23 mouse cellular contexts compared by ENCODE assay signal in genomic region chr14:12450807-12451206, GRCm38 (mm10).
DNase-seq lines count a peak whose midpoint lies in the region; ATAC-seq lines count a peak whose summit lies in the region.
"Had no signal": no experiment of that assay in that cellular context is flagged by ENCODE, and none has a peak within 500 bp of the region (broad histone marks: within the 10 kb centered on the region; RNA-seq: fewer than 3 reads in every experiment).

No protein-coding gene starts in this region.

- DNase-seq in forebrain, embryonic 14.5 days (ENCODE audit: low spot score) = no peak
- no peak for DNase-seq in forebrain, embryonic 10.5 days (ENCODE audit: extremely low spot score, low spot score)
- no peak for DNase-seq in frontal cortex, postnatal 10 days (ENCODE audit: low spot score in 2 of 2)
- DNase-seq in retina, embryonic 14.5 days (ENCODE audit: low spot score) = peak; percentile 3
- no peak for DNase-seq in adrenal gland, adult 8-10 months
- DNase-seq: adrenal gland, adult 2 months; adrenal gland, postnatal 25 days; cerebellum, adult 11 months; cerebellum, adult 2 months; cerebellum, postnatal 25 days; gastrocnemius, postnatal 10 days; gastrocnemius, postnatal 36 days; heart, adult 11 months; kidney, adult 2 months had no signal

- H3K27ac ChIP-seq in forebrain, embryonic 14.5 days (ENCODE audit: low read depth, low read length) = no peak overlapping the region
- no peak overlapping the region for H3K27ac ChIP-seq in forebrain, embryonic 10.5 days
- H3K27ac ChIP-seq: embryonic facial prominence, embryonic 12.5 days; embryonic facial prominence, embryonic 15.5 days; hindbrain, embryonic 12.5 days; hindbrain, embryonic 15.5 days had no signal

- ATAC-seq in forebrain, embryonic 14.5 days = peak; percentile 16; the same call in 1 of the 2 replicates
- peak; percentile 56 for ATAC-seq in frontal cortex, adult (ENCODE audit: low TSS enrichment)
- ATAC-seq: CD4-positive, CD25-positive, alpha-beta regulatory T cell, adult 4 months; forebrain, embryonic 16.5 days; intestine, postnatal 0 days had no signal

- H3K9me3 ChIP-seq in forebrain, embryonic 14.5 days (replicated peaks; ENCODE audit: control insufficient read depth, low read length) = no peaks in the 10 kb centered on the region
- no peaks in the 10 kb centered on the region for H3K9me3 ChIP-seq in forebrain, embryonic 10.5 days
- H3K9me3 ChIP-seq: embryonic facial prominence, embryonic 12.5 days; embryonic facial prominence, embryonic 15.5 days; hindbrain, embryonic 12.5 days; hindbrain, embryonic 15.5 days had no signal

- no peak overlapping the region for H3K9ac ChIP-seq in forebrain, embryonic 14.5 days (ENCODE audit: low read length)
- H3K9ac ChIP-seq: embryonic facial prominence, embryonic 12.5 days; embryonic facial prominence, embryonic 15.5 days; hindbrain, embryonic 12.5 days; hindbrain, embryonic 15.5 days had no signal

- no peak overlapping the region for H3K4me3 ChIP-seq in forebrain, embryonic 14.5 days (ENCODE audit: low read depth, low read length)
- H3K4me3 ChIP-seq in forebrain, embryonic 10.5 days = no peak overlapping the region
- H3K4me3 ChIP-seq: embryonic facial prominence, embryonic 12.5 days; embryonic facial prominence, embryonic 15.5 days; hindbrain, embryonic 12.5 days; hindbrain, embryonic 15.5 days had no signal

- H3K4me2 ChIP-seq in forebrain, embryonic 14.5 days (ENCODE audit: low read length) = no peak overlapping the region
- H3K4me2 ChIP-seq: embryonic facial prominence, embryonic 12.5 days; embryonic facial prominence, embryonic 15.5 days; heart, embryonic 11.5 days; hindbrain, embryonic 12.5 days; hindbrain, embryonic 15.5 days had no signal

- H3K36me3 ChIP-seq in forebrain, embryonic 14.5 days (ENCODE audit: control insufficient read depth, insufficient read depth, low read length) = peaks cover 8% of the 10 kb centered on the region; the same call in 1 of the 2 replicates
- H3K36me3 ChIP-seq in forebrain, embryonic 10.5 days (replicated peaks) = no peaks in the 10 kb centered on the region
- H3K36me3 ChIP-seq: embryonic facial prominence, embryonic 12.5 days; embryonic facial prominence, embryonic 15.5 days; hindbrain, embryonic 12.5 days had no signal

- no peaks in the 10 kb centered on the region for H3K27me3 ChIP-seq in forebrain, embryonic 14.5 days (replicated peaks; ENCODE audit: control insufficient read depth, insufficient read depth, low read length)
- no peaks in the 10 kb centered on the region; the same call in 1 of the 2 replicates for H3K27me3 ChIP-seq in forebrain, embryonic 10.5 days (ENCODE audit: poor library complexity, severe bottlenecking)
- H3K27me3 ChIP-seq: embryonic facial prominence, embryonic 12.5 days; embryonic facial prominence, embryonic 15.5 days; hindbrain, embryonic 12.5 days; hindbrain, embryonic 15.5 days had no signal

- peaks cover 3% of the 10 kb centered on the region; the same call in 1 of the 2 replicates for H3K4me1 ChIP-seq in forebrain, embryonic 14.5 days (ENCODE audit: control insufficient read depth, insufficient read depth, low read length)
- H3K4me1 ChIP-seq in forebrain, embryonic 10.5 days = peaks cover 4% of the 10 kb centered on the region; the same call in 1 of the 2 replicates
- H3K4me1 ChIP-seq: embryonic facial prominence, embryonic 12.5 days; embryonic facial prominence, embryonic 15.5 days; hindbrain, embryonic 12.5 days; hindbrain, embryonic 15.5 days had no signal

- WGBS in forebrain, embryonic 14.5 days = 74% methylated on average over 3 of the region's 3 CpGs
- 77% methylated on average over 3 of the region's 3 CpGs for WGBS in forebrain, embryonic 10.5 days
